Mouse (Mus musculus): ENCODE data around the gene Rsad1.
A peak's percentile ranks its signal among the peaks of the same experiment; 100 is the strongest.

Gene Rsad1

DNA sequence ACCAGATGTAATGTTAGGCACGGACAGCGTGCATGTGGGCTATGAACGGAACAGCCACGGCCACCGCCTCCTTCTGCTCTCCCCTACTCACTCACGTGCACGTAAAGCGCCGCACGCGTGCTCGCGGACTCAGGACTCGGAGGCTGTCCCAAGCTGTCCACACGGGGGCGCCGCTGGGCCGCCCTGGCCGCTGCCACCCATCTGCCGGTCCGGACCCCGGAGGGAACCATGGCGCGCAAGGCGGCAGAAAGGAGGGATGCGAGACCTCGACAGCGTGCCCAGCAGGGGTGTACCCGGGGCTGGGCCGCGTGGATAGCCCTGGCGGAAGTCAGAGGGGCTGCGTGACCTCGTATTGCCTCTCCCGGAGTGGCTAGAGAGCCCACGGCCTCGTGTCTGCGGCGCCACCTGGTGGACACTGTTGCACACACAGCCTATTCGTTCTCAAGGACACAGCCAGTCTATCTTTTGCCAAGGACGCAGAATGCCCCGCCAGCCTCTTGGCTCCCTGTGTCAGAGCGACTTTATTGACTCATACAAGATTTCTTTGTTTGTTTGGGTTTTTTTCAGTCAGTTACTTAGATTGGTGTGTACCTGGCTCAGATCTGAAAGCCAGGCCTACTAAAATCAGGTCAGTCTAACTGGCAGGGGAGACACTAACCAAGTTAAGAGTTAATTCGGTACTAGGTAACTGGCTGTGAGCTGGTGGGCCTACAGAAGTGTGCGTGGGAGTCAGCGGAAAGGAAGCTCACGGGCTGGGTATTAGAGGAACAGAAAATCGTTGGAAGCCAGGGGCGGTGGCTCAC, at the start of gene Rsad1:
Gene Rsad1, minus strand, starts transcription at position 368 of the 803 bp plus-strand sequence.
- DNase-seq = peak; percentile 98 to 99

DNA sequence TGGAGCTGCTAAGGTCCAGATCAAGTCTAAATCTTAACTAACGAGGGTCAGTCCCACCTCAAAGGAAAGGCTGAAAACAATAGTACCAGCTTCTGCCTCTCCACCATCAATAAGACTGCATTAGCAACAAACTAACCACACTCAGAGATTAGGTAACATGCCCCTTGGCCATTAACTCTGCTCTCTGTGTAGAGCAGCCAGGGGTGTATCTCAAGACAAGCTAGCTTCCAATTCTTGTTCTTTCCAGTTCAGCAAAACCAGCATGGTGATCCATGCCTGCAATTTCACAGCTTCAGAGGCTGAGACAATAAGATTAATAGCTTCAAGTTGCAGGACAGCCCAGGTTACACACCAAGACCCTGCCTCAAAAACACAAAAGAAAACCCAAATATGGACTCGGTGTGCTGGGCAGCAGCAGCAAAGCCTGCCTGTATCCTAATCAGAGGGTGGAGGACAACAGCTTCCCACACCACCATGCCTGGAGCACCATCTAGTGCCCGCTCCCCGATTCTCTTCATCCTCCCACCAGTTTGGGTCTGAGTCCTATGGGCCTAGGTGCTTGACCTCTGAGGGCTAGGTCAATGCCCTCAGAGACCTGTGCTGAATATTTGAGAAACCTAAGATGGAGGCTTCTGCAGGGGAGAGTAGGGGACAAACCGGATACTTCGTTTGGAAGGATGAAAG, 49.5 kb upstream of the Rsad1 start:
- no peak for DNase-seq

DNA sequence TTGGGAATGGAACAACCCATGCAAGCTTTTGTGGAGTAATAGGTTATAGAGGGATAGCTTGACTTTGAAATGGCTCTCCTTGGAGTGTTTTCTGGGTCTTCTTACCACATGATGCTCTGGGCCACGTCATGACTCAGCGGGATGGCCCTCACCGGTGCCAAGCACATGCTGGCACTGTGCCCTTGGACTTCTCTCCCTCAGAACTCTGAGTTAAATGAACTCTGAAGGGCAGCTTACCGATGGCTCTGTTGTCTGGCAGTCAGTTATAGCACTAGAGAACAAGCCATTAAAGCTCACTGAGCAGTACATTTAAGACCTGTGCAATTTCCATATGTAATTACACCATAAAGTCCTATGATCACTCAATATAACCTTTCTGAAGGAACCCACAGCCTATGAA, 48.3 kb upstream of the Rsad1 start:
- DNase-seq = peak; percentile 37 to 57

DNA sequence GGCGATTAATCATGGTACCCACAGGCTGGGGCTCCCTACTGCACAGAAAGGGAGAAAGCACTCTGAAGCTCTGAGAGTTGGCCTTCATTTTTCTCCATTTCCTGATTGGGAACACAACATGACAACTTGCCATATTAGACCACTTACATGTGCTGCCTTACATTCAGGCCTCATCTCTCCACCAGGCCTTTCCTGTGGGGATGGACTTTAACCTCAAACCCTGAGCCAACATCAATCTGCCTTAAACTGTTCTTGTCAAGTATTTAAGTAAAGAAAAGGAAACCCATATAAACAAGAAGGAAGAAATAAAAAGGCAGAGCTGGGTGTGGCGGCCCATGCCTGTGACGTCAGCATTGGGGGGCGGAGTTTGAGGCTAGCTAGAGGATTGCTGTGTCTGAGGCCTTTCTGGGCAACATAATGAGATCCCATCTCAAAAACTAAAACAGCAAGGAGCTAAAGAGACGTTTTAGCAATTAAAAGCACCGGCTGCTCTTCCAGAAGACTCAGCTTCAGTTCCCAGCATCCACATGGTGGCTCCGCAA, 47.3 kb upstream of the Rsad1 start:
- no peak for DNase-seq

DNA sequence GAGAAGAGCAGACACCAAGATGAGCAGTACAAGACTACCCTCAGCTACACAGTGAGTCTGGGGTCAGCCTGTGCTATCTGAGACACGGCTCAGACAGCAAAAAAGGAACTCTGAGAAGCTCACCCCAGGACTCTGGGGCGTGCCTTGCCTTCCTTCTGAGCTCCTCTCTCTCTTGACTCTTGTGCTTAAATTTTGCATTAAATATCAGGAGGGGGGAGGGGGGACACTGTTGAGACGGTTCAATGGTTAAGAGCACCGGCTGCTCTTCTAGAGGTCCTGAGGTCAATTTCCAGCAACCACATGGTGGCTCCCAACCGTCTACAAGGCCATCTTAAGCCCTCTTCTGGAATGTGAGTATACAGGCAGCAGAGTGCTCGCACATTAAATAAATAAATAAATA, 38.5 kb upstream of the Rsad1 start:
- no peak for DNase-seq

DNA sequence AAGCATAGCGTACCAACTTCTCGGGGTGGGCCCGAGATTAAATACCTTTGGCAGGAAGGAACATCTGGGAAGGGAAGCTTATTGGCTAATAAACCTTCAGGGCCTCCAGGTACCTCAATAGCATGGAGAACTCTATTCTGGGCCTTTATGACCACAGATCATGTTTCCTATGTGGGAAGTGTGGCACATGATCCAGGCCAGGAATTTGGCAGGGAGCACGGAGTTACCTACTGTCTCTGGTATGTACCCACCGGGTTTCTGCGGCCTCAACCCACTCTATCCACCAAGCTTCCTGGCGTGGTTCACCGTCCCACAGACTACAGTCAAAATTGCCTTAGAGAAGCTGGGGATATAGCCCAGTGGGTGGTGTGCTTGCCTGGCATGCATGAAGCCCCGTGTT, 36.0 kb upstream of the Rsad1 start:
- no peak for DNase-seq

DNA sequence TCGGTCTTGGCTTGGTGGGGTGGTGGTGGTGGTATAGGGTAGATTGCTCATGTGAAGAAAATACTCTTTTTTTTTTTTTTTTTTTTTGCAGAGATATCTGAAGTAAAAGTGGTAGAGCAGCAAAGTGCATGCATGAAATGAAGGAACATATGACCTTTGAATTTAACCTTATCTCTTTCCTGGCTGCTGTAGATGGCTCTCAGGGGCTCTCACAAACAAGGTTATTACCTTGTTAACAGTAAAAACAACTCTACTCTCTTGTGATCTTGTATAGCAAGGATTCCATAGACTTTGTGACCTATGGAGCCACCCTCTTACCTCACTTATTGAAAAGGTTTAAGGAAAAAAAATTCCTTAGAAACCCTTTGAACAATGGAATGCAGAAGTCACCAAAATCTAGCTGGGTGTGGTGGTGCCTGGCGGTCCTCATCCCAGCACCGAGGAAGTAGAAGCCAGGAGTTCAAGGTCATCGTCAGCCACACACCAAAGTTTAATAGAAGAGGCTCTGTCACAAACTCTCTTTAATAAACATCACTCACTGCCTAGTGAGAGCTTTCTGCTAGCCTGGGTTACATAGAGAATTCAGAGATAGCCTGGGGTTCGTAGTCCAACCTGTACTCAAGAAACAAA, 31.2 kb upstream of the Rsad1 start:
- no peak for DNase-seq

DNA sequence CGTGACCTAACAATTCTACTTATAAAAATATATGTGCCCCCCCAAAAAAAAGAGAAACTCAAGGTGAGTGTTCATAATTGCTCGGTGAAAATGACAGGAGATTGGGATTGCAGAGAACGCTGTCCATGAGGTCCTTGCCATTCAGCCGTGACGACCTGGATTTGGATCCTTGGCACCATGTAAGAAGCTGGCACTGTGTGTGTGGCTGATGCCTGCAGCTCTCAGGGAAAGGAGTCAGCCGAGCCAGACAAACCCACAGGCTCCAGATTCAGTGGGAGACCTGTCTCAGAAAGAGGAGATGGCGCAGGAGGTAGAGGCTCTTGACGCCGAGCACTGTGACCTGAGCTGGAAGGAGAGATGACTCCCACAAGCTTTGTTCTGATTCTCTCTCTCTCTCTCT, 27.3 kb upstream of the Rsad1 start:
- DNase-seq = peak; percentile 72 to 82

DNA sequence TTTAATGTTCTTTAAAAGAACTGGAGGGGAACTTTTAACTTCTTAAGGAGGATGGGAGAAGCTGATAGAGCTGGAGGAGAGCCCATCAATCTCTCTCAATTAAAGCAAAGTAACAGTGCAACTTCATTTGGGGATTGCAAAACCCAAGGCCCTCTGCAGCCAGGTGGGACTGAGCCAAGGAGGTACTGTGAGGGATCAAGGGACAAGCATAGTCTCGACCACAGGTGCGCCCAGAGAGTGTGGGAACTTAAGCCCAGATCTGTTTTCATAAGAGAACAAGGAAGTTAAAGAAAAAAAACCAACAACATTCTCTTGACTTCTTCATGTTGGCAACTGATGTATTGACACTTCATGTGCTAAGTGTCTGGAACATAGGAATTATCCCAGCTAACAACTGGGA, 26.0 kb upstream of the Rsad1 start:
- no peak for DNase-seq

DNA sequence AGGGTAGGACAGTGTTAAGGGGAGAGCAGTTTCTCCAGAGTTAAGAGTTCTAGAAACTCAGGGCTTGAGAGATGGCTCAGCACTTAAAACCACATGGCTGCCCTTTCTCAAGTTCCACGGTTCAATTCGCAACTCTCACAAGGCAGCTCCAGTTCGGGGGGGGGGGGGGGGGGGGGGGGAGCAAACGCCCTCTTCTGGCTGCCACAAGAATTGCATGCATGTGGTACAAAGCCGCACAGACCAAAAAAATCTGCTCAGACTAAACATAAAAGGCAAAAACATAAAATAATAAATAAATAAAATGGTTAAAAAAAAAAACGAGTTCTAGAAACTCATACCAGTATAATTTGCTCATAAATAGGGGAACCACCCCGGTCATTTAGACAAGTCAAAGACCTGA, 25.5 kb upstream of the Rsad1 start:
- no peak for DNase-seq

DNA sequence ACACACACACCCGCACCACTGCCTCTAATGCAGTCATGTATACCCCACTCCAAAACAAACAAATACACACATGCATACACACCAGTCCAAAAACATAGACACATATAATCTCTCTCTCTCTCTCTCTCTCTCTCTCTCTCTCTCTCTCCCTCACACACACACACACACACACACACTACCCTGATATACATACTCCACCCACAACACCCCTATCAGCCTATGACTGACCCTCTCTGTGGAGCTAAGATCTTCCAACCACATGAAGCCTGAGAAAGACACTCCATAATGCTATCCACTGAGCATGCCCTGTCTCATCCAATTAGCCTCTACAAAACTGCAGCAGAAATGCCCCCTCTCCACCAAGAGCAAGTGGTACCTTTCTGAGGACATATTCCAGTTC, 22.8 kb upstream of the Rsad1 start:
- DNase-seq = no peak

DNA sequence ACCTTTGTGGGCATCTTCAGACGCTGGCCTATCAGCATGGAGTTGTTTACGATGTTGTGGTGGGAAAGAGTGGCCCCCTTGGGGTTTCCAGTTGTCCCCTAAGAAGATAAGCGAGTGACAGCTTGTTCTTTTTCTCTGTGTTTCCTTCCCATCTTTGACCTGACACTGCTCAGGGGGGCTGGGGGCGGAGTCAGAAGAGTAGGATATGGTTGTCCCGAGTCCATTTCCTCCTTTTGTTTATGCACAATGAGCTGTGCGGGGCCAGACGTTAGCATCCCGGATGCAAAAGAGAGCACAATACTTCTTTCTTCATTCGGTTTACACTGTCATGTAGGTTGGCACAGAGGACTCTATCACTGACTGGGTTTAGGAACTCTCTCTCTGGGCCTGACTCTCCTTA, 21.6 kb upstream of the Rsad1 start:
- DNase-seq = no peak

DNA sequence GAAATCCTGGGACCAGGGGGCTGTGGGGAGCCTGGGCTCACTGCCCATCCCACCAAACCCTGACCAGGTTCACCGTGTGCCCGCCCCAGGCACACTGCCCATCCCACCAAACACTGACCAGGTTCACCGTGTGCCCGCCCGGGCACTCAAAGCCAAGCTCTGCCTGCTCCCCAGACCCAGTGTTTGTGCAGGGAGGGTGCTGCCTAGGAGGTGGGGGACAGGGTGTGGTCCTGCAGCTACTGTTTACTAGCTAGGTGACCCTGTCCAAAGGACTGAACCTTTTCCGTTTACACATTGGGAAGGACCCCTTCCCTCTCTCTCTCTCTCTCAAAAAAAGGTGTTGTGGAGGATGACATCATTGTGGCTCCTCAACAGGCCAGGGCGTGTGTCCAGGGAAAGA, 18.3 kb upstream of the Rsad1 start:
- DNase-seq = no peak

DNA sequence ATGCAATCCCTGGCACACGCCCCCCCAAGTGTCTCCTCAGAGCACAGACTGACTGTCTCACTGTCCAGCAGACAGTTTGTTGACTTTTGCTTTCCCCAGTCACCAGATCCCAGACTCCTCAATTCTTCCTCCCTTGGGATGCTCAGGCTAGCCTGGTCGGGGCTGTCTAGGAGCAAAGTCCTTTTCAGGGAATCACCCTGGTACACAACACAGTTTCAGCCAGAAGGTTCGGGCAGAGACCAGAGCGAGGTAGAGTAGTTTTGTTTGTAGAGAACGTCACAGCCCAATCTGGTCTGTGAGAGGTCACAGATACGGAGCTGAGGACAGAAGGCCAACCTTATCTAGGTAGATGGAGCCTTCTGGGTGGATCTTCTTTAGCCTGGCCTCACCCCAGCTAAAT, 17.5 kb upstream of the Rsad1 start:
- DNase-seq = no peak

DNA sequence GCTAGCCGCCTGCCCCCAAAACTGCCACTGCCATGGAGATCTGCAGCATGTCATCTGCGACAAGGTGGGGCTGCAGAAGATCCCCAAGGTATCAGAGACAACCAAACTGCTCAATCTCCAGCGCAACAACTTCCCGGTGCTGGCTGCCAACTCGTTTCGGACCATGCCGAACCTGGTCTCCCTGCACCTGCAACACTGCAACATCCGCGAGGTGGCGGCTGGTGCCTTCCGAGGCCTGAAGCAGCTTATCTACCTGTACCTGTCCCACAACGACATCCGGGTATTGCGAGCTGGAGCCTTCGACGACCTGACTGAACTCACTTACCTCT, 16.1 kb upstream of the Rsad1 start:
- DNase-seq = peak in 1 of 2 experiments; percentile 55

DNA sequence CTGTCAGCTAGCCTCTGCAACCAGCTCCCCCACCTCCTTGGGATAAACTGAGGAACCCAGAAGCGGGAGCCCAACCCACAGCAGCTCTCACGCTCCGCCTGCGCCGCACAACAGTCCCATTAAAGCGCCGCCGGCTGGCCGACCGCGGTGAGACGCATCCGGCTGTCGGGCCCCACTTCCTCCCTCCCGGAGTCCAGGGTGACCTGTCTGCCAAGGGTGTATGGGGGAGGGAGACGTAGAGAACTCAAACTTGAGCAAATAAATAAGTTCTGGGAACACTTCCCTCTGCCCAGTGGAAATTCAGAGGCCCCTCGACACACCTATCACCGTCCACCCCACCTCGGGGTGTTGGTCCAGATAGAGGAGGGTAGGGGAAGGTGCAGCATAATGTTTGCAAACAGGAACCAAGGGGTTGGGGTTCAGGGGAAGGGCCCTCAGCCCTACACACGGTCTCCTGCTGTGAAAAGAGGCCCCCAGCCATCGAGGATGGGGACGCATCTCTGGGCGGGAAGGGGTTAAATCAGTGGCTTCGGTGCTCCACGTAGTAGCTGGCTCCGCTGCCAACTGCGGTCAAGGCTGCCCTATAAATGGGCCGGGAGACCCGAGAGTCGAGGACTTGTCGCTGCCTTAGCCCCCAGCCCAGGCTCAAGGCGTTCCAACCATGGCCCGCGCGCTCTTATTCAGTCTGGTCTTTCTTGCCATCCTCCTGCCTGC, 15.5 kb upstream of the Rsad1 start, which contains the start of gene Chad:
Gene Chad, plus strand, starts transcription at position 611 of the 714 bp plus-strand sequence.
- DNase-seq = peak in 1 of 2 experiments; percentile 46

DNA sequence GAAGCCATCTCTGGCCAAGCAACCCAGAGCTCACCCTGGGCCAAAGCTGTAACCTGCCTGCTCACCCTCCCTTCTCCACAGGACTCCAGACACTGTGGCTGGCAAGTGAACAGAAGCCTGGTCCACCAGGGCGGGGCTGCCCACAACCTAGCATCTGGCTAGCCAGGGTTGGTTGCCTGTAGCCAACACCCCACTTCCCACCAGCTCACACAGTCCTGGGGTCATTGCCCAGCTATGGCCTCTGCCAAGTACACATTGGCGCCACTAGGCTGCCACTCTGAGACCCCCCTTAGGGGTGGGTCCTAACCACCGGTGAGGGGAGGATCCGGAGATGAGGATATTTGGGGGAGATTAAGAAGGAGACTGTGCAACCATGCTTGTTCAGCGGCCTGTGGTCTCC, 14.8 kb upstream of the Rsad1 start:
- DNase-seq = peak in 1 of 2 experiments; percentile 44

DNA sequence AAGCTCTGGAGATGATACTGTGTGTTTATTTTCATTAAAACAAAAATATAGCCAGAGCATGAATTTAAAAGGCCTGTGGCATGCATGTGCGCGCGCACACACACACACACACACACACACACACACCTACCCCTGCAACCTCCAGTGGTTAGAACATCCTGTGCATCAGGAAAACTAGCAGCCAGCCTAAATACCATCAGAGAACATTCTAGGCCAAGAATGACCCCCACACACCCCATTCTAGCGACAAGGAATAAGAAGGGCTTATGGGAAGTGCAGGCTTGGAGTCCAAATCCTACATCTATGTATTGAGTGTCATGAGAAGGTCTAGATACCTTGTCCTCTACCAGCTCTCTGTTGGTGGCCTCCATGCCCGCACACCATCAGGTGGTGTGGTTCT, 14.3 kb upstream of the Rsad1 start:
- DNase-seq = no peak

DNA sequence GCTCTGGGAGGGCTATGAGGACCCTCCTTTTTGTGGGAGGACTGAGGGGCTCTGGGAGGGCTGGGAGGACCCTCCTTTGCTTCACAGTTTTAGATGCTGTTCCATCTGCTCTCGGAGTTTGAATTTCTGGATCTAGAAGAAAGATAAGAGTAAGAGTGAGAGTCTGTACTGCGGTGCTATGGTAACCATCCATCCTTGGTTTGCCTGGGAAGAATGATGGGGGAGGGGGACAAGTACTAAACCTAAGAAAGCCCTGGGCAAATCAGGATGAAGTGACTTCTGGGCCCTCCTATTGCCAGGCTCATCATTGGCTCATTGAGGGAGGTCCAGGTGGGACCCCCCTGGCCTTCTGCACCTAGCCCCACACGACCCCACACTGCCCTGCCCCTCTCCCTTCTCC, 9.2 kb upstream of the Rsad1 start:
- no peak for DNase-seq

DNA sequence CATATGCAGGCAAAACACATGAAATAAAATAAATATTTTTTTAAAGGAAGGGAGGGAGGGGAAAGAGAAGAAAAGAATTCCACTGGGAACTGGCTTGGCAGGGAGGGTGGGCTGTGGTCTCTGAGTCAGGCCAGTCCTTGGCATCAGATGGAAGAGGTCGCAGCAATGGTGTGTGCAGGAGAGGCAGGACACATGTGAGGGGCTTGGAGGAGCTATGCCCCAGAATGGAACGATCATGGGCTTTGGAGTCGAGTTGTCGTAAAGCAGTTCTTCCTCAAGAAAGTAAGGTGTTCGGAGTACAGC, 1.3 kb upstream of the Rsad1 start:
- no peak for DNase-seq

DNA sequence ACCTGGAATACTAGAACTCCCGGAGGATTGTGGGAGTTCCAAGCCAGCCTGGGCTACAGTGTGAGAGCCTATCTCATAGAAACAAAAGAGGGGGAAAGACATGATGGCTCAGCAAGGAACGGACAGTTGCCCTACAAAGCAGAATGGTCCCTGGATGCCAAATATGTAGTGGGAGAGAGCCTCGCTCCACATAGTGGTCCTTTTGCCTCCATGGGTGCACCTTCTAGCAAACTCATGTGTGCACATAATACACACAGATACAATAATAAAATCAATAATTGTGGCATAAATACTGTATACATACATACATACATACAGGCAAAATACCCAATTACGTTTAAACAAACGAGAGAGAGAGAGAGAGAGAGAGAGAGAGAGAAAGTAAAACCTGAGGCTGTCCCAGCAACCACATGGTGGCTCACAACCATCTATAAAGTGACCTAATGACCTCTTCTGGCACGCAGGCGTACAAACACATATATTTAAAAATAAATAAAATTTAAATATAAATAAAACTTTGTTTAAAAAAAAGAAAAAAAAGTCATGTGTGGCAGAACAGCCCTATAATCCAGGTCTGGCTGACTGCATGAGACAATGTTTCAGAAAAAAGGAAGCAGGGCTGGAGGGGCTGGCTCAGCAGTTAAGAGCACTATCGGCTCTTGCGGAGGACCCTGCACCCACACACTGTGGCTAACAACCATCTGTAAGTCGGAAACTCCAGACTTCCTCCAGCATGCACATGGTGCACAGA, 811 bp upstream of the Rsad1 start:
- no peak for DNase-seq

DNA sequence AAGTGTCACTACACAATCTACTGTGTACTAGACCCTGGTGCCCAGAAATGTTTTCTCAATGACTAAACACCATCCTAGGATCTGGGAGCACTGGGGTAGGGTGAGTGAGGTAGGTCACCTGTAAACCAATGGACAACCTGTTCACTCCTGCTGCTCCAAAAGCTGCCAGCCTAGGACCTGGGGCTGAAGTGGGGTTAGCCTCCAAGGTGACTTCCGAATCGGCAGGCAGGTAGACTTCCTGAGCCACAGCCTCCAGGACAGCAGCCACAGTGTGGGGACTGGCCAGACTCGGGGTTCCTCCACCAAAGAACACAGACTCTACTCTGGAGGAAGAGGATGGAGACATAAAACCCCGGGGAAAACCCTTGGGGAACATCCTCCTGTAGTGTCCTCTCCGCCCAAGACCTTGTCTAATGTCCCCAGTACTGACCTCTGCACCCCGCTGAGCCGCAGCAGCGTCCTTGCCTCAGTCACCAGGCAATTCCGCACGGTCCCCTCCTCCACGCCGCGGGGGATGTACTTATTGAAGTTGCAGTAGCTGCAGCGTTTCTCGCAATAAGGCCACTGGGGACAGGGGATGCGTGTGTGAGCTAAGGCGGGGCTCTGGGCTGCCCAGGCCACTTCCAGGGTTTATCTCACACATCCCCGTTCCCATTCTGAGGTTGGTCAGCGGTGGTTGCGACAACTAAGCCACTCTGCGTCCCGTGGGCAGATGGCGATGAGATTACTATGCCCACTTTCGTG, 842 bp downstream of the Rsad1 start:
- DNase-seq = peak; percentile 72 to 82
